Mouse (Mus musculus): ENCODE results near the gene Exph5.

The Exph5 gene

DNA sequence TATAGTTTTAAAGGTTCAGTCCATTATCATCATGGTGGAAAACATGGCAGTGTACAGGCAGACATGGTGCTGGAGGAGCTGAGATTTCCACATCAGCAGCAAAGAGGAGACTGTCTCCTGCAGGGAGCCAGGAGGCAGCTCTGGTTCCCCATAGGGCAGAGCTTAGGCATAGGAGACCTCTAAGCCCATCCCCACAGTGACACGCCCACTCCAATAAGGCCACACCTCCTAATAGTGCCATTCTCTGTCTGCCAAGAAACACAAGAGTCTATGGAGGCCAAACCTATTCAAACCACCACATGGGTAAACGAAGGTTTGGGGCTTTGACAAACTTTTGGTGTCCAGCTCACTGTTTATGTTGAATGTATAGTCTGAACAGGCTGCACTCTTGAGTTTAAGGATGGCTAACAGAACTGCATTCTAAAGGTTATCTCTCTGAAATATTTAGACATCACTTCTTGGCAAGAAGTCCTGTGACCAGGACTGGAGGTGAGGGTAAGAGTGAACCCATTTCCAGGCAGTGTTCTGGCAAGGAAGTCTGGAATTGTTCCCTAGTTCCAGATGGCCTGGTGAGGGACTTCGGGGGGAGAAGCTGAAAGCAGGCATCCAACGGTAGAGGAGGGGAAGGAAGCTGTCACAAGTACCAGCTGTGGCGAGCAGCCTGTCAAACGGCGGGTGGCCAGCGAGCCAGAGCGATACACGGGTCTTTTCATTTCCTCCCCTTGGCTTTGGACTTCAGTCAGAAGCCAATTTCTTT lies 19.6 kb downstream of the Exph5 start:
- in situ Hi-C loops (cut with MseI, MboI) = no loop called here

DNA sequence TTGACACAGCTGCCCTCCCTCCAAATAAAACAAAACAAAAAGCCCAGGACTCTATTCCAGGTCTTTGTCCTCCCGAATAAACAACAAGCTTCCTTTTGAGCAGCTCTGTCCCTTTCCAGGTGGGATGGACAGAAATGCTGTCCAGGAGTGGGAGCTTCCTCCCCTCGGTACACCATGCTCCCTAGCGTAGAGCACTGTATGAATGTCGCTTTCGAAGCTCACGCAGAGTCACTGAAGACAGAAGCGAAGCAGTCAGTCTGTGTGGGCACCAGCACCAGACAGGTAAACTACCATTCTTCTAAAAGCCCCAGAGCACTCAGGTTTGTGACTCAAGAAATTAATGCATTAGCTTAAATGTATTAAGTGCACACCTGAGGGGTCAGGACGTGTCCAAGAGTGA lies 20.2 kb downstream of the Exph5 start:
- in situ Hi-C loops (cut with MseI, MboI) = no loop called here

DNA sequence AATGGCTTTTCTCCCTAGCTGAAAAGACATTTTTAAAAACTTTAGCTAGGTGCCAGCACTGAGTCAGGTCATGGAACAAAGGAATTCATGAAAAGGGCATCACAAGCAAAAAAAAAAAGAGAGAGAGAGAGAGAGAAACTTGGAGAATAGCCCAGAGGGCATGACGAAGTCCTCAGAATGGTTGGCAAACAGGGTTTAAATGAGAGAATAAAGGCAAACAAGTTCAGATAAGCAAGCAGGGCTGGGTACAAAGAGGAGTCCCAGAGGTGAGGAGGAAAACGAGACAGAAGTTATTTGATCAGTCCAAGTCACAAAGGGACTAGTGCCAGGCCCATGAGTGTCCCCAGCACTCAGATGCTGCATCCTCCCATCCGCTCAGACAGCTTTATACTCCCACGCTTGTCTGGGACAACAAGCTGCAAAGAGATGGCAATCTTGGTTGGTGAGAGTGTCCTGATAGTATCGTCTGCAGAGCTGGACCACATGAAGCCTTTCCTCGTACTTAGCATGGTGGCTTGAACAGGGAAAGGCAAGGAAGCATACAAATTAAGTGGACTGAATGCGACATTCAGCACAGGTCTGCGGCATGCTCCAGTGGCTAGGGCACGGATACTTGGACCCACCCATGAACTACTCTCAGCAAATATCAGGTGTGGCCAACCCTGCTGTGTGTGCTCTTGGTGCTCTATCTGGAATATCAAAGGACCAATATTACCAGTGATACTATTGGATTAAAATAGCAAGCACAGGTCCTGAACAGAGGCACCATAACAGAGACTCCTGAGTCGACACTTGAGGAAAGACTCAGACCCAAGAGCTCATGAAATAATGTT lies 22.2 kb downstream of the Exph5 start:
- in situ Hi-C loops (cut with MseI, MboI) = no loop called here

DNA sequence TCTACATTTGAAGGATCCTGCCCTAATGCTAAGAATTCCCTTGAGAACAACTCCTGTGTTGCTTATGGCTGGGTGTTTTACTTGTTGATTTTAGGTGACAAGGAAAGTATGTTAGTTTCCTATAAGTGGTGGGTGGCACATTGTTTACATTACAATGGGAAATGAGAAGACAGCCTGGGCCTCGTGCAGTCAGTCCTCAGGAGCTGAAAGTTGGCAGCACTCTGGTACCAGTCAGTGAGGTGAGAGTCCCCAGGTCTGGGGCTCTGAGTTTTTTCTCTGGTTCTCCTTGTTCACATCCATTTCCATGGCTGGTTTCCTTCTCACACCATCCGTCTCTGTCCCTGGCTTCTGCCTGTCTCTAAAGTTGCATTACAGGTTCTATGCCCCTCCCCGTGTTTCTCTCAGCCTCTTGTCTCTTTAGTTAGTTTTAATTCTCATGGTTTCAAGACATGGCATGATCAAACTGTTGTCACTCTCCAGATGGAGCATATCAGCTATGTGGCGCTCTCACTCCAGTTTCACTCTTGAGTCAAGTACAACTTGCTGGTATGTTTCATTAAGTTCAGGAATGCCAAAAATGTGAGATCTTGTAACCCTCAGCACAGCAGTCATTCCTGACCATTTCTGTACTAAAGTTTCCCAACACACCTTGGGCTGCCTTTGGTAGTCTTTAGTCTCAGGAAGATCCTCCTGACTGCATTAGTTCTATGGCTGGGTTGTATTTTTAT lies 24.1 kb downstream of the Exph5 start:
- in situ Hi-C loops (cut with MseI, MboI) = no loop called here

DNA sequence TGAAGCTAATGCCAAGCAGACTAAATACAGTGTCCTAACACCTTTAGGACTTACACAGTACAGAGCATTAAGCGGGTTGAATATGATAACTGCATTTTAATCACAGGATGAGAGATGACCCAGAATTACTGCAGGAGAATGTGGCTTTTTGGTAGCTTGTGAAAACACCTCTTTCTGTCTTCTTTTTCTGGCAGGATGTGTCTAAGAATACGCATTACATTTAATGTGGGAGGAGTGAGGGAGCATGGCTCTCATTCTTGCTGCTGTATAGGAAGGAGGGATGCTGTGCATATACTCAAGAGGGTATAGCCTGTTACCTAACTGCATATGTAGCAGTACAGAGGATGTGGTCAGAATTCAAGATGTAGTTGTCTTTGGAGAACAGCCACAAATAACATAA lies 26.7 kb downstream of the Exph5 start:
- in situ Hi-C loops (cut with MseI, MboI) = no loop called here

DNA sequence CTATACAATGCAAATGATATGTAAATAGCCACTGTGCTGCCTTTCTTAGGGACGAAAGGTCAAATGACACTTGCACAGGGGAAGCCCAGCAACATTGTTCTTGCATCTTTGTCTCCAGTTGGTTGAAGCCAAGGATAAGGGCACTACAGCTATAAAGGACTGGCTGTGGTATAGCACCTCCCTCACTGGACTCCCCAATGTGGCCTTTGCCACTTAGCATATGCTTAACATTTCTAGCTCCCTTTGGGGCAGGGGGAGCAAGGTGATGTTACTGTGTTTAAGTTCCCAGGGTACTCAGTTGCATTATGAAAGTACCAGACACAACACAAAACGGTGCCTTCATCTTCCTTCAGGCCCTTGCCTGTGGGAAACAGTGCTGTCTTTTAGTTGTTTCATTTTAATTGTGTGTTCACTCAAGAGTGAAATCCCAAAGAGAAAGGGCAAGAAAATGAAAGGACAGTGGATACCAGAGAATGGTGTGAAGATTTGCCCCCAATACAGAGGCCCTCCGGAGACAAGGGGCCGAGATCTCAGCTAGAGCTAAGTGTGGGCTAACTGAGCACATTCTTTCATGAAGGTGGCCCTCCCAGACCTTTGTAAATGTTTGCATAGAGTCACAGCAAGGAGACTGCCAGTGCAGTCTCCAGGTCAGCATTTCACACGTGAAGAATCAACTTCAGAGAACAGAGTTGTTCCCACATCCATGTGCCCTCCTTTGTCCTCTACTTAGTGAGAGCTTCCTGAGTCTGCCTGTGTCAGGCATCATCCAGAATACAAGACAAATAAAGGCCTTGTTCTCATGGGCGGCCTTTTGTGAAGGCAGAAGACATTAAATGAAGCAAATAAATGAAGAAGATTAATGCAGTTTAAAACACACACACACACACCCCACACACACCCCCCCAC lies 28.1 kb downstream of the Exph5 start:
- in situ Hi-C loops (cut with MseI, MboI) = no loop called here

DNA sequence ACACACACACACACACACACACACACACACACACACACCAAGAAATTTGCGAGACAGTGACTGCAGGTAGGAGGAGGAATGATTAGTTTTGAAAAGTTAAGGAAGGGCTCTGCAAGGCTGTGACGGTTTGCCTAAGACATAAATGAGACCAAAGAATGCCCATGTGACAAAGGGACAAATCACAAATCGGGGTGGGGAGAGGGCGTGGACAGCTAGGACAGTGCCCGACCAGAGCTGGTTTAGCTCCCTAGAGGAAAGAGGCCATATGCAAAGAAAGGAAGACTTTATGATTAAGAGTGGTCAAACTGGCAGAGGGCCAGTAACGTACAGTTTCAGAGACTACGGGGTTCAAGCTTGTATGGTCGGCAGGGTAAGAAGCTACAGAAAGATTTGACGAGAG lies 28.8 kb downstream of the Exph5 start:
- in situ Hi-C loops (cut with MseI, MboI) = no loop called here

DNA sequence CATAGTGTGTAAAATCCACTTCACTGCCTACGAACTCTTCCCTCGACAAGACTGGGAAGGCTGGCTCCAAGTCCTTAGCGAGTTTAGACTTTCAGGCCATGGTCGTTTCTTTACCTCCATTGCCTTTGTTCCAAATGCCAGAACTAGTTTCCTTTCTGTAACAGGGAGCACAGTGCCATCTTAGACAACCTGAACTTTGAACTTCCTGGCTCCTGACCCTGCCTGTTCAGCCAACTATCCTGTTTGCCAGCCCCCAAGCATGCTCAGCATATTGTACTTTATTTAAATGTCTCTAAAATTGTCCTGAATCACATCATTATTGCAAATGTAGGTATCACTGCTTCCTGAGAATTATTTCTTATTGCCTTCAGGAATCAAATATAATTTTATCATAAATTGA lies 32.0 kb downstream of the Exph5 start:
- in situ Hi-C loops (cut with MseI, MboI) = no loop called here

DNA sequence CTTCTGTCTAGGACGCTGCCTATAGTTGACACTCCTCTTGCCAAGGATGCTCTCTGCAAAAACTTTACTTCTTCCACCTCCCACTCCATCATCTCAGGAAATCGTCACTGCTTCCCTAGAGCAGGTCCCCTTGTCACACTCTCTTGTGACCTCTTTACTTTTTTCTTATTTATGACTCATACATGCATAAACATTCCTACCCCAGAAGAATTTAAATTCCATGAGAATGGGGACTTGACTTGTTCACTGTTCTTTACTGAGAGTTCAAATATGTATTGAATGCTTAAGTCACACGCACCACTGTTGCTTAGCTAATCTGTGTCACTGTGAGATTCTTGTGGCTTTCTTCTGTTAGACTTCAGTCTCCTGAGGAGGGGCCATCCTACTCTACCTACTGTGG lies 33.7 kb downstream of the Exph5 start:
- in situ Hi-C loops (cut with MseI, MboI) = no loop called here

DNA sequence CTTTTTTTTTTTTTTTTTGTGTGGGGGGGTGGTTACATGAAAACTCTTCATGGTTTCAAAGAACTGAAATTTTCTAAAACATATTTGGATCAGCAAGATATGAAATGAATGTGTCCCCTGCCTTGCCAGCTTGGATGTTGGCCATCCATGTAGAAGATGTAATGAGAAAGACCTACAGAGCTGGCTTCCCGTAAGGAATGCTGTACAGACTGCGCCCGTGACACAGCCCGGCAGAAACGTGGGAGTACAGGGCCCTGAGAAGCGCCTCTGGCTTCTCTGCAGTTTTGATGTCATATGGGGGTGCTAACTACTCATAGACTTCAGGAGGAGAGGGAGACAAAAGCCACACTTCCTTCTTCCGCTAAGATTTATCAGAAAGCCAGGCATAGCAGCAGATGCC lies 38.1 kb downstream of the Exph5 start:
- in situ Hi-C loops (cut with MseI, MboI) = no loop called here

DNA sequence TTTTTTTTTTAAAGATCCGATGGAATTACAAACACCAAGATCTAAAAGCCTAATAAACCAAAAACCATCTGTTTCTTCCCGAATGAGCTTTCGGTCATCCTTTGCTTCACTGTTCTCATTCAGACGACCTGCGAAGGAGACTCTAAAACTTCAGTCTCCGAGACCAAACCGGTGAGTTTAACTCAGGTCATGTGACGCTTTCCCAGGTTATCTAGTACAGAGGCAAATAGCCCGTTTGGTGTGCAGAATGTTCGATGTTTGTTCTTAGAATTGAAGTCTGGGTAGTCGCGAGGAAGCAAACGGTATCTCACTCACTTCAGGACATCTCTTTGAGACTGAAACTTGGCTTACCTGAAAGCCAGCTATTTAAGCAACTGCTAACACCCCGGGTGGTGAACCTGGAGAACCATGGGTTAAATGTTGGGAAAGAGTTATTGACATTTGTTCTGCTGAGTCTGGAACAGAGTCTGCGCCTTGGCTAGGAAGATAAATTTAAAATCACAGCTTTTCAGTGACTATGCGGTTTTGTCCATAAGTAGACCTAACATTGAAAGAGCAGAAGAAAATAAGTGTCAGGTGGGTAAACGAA lies 39.0 kb downstream of the Exph5 start:
- in situ Hi-C loops (cut with MseI, MboI) = no loop called here

DNA sequence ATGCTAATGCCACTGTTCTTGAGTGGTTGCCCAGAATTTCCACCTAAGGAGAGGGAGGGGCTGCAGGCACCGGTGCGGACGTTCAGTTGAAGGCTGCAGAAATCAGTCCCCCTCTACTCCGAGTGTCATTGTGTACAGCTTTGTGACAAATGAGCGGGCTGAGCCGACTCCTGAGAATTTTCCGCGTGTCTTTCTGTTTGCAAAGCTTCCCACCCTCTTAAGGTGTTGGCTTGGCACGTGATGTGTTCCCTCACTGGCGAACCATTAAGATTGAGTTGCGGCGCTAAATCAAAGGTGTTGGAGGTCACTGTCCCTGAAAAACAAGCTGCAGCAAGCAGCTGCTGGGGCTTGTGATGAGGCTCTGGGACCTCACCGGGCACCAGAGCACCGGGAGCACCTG lies 39.5 kb downstream of the Exph5 start:
- in situ Hi-C loops (cut with MseI, MboI) = no loop called here

DNA sequence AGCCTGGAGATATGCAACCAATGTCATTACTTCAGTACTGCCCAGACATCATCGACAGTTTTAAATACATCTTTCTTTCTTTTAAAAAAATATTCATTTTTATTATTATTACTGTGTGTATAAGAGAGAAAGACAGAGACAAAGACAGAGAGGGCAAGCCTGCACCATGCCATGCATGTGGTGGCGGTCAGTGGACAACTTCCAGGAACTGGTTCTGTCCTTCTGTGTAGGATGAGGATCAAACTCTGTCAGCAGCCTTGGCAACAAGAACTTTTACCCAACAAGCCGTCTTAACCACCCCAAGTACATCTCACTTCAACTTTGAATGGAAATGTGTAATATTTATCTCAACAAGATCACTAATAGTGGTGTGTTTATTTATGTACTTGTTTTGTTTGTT lies 40.5 kb downstream of the Exph5 start:
- in situ Hi-C loops (cut with MseI, MboI) = no loop called here

DNA sequence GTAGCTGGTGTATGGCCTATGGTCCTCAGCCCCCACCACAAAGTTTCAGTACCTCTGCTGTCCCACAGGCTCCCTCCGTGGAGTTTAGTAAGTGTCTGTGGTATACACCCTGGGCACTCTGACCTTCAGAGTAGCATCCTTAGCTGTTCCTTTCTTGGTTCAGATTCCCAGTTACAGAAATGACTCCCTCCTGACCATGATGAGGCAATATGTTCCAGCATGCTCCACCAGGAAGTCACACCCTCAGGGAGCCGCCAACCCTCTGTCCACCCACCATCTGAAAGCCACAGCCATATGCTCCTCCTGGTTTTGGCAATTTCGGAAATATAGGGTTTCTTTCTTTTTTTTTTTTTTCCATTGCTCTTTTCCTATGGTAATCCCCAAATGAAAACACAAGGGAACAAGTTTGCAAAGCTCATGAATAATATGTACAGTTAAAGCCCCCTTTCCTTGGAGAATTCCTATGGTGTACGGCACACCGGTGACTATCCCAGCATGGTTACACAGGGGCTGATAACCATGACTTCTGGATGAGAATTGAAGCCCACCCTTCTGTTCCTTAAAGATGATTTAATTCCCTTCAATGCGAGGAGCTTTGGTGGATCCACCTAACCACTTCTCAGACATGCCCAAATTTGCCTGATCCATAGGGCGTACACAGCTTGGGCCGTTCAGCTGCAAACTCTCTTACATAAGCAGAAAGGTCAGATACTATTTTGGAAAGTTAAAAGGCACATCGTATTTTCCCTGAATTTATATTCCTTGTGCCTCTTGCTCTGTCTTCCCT lies 43.4 kb downstream of the Exph5 start:
- in situ Hi-C loops (cut with MseI, MboI) = no loop called here

DNA sequence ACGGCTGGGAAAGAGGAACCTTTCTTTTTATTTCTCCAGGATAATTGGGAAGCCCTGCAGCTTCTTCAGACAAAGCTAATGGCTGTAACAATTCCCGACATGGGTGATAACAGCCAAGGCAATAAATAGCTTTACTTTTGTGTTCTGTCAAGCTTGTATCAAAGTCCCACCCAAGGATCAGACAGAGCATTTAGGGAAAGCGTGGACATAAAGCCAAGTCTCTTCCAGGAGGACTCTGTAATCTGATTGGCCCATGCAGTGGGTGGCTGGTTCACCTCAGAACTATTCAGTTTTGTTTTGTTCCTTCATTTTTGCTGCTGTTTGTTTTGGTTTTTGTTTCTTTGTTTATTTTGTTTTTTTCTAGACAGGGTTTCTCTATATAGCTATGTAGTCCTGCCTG lies 44.3 kb downstream of the Exph5 start:
- in situ Hi-C loops (cut with MseI, MboI) = no loop called here

DNA sequence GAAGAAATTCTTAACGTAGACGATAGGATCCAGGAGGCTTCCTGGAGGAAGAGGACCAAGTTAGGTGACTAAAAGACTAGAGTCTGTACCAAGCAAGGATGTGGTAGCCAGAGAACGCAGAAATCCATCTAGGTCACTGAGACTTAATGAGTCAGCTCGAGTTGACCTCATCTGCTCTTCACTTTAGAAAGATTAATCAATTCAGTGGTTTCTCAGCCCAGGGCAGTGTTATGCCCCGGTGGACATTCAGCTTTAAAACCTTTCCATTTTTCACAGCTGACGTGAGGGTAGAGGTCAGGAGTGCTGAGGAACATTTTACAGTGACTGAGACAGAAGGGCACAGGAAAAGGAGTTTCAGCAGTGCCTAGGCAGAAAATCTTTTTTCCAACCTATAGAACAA lies 44.9 kb downstream of the Exph5 start:
- in situ Hi-C loops (cut with MseI, MboI) = no loop called here

DNA sequence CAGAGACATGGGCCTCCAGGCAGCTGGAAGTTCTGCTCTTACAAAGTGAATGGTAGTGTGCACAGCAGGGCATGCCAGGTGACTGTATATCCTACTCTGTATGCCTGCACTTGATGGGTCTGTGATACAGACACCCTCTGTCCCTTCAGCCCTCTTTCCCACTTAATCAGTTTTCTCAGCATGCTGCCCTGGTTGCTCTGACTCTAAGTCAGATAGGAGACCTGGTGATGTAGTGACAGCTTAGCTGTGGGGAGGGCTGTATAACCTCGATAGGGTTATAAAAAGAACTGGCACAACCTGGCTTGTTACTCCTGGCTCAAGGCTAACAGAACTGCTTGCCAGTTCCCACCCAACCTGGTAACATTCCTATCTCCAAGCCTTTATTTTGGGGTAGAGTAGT lies 47.7 kb downstream of the Exph5 start:
- in situ Hi-C loops (cut with MseI, MboI) = no loop called here

DNA sequence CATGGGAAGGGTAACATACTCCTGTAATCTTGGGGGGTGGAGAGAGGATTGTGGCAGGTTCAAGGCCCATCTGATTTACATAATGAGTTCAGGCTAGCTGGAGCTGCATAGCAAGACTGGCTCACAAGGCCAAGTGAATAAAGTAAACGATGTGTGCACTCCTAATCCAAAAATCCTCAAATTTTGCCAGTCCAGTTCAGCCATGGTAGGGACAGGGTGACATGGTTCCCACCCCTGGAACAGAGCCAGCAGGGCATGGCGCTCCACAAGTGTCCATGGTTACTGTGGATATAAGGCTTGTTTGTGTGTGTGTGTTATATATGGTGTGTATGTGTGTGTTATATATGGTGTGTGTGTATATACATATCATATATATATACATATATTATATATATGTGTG lies 48.9 kb downstream of the Exph5 start:
- in situ Hi-C loops (cut with MseI, MboI) = no loop called here

DNA sequence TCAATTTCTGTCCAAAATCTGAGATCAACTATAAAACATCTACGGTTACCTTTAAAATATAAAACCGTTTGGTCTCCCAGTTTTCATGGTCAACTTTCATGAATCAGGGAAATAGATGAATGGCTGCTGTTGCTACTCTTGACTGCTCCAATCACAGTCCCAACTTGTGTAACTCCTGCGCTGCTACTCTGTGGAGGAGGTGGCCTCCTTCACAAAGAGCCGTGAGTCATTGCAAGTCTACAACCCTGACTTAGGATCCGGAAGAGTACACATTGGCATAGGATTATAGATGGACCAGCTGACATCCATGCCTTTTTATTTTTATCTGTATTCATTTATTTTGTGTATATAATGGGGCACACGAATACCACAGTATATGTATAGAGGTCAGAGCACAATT lies 50.4 kb downstream of the Exph5 start:
- in situ Hi-C loops (cut with MseI, MboI) = no loop called here

DNA sequence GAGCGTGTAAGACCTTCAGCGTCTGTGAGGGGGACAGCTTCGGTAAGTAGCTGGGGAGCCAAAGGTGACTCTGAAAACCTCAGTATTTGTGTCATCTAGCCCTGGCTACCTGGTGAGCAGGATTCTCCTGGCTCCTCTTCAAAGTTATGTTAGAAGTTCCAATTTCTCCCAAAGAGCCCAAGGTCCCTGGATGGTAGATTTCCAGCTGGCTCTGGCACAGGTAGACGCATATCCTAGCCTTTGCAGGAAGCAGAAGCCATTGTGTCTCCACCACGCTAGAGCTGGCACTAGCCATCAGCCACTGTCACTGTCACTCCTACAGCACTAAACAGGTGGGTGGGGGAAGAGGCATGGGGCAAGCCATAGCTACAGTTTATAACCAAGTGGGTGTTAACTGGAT lies 51.7 kb downstream of the Exph5 start:
- in situ Hi-C loops (cut with MseI, MboI) = no loop called here
